Mouse (Mus musculus) B cell, adult 67 days (primary cell): Measurements from ENCODE around the gene Dars2. TPM values are rescaled to one million over a fixed set of nuclear protein-coding genes. Genes with fewer than 3 reads are reported as not detected.

Source experiments
- total RNA-seq, 2 experiments: library from RNA; stranded (reverse); gene quantifications; 4 replicates each; pipeline ENCODE4 v1.2.4; 2023

Dars2 gene
- total RNA-seq = 10 to 100 TPM; 15.3 TPM

DNA sequence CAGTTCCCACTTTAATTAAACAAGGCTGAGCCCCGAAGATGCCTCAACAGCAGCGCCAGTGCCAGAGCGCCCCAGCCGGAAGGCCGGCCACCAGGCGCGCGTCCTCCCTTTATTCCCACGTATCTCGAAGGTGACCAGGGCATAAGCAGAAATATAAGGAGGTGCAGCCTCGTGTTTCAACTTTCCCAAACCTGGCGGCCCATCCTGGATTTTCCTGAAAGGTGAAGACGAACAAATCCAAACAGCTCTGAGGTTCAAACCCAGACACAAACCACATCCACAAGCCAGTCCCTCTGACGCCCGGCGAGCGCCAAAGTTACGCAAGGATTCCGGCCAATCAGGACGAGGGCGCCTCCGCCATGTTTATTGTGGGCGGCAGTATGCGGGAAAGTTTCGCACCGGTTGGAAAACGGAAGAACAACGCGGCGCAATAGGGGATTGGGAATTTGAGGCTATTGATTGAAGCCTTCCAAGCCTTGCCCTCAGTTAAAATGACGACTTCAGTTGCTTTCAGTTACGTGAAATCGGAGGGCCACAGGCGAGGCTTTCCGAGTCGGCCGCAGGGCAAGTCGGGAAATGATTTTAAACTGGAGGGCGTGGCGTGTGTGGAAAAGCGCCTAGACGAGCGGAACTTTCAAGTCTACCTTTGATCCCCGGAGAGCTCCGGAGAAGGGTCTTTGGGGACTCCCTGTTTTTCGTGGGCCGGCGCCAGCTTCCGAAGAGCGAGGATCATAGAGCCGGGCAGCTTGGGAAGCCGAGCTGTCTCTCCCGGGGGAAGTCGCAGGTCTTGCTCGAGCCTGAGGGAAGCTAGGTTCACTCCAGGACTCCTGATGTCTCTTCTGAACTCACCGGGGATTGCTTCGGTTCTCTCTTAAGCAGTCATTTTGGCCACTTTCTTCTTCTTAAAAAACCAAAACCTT is at the start of gene Dars2, which contains the start of gene Cenpl:
TSS of gene Dars2 (minus strand) at position 307 of the 920 bp plus-strand sequence.
TSS of gene Cenpl (plus strand) at position 362 of the 920 bp plus-strand sequence.

DNA sequence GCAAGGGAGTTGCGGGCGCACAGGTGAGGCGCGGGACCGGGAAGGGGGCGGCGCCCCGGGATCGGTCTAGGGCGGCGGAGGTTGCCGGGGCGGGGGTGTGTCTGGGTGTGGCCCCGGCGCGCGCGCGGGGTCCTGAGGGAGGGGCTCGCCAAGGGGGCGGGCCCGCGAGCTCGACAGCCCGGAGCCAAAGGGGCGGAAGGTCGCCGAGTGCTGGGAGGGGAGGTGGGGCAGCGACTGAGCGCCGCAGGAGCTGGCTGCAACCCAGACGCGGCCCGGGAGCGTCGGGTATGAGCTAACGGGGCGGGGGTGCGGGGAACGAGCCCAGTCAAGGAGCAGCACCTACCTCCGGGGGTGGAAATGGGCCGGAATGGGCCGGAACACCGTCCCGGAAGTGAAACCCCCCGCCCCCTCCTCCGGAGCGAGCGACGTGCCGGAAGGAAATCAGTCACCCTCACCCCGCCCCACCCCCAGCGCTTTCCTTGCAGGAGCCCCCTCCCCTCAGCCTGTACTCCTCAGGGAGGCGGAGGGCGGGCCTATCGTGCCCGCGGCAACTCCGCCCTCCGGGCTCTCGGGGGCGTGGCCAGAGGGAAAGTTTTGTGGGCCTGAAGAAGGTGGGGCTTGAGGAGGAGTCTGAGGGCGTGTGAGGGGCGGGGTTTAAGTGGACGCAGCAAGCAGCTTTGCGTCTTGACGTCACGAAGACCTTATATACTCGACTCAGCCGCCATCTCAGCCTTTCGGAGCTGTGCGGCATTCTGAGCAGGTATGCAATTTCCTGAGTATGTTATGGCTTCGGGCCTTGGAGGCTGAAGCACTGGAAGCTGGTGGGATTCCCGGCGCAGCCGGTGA is 35.8 kb downstream of the Dars2 start, which contains the start of gene Zbtb37:
TSS of gene Zbtb37 (minus strand) at position 415 of the 846 bp plus-strand sequence.

Other genes starting within 250 kb of the Dars2 start
- gene Rc3h1, start 164.2 kb downstream of the Dars2 start, total RNA-seq = 10 to 100 TPM; 73.4 to 76.8 TPM
- 1 to 10 TPM; 3.3 to 4.2 TPM for gene Serpinc1, start 92.1 kb downstream of the Dars2 start, total RNA-seq
- 10 to 100 TPM; 42.6 to 57.3 TPM for gene Zbtb37, start 35.8 kb downstream of the Dars2 start, total RNA-seq
- gene Cenpl, start 55 bp upstream of the Dars2 start, total RNA-seq = 1 to 10 TPM; 9.0 to 9.2 TPM
- 10 to 100 TPM; 29.1 to 33.5 TPM for gene Klhl20, start 60.9 kb upstream of the Dars2 start, total RNA-seq
- gene Ankrd45, start 72.0 kb upstream of the Dars2 start, total RNA-seq = not detected
- not detected for gene Tex50, start 88.7 kb upstream of the Dars2 start, total RNA-seq
- 10 to 100 TPM; 83.7 to 98.7 TPM for gene Prdx6, start 180.6 kb upstream of the Dars2 start, total RNA-seq